Mouse (Mus musculus) thymus, adult 2 months (tissue): ENCODE measurements around the gene Rsph14.

ENCODE experiments used
- CTCF ChIP-seq: fragments of 200-500 bp; IDR thresholded peaks from 2 replicates; pipeline ENCODE4 v1.5.1; 2012; ENCODE audit warnings: mild to moderate bottlenecking, control low read depth, low read length, moderate library complexity, borderline replicate concordance; ENCODE audit not compliant: control insufficient read depth, poor library complexity, insufficient read depth; ENCODE audit errors: extremely low read depth
- POLR2A ChIP-seq: fragments of 200-500 bp; IDR thresholded peaks from 2 replicates; pipeline ENCODE4 v1.6.1; 2012; ENCODE audit warnings: mild to moderate bottlenecking, low read length, control low read depth, moderate library complexity; ENCODE audit not compliant: control insufficient read depth, poor library complexity, insufficient read depth; ENCODE audit errors: extremely low read depth

DNA sequence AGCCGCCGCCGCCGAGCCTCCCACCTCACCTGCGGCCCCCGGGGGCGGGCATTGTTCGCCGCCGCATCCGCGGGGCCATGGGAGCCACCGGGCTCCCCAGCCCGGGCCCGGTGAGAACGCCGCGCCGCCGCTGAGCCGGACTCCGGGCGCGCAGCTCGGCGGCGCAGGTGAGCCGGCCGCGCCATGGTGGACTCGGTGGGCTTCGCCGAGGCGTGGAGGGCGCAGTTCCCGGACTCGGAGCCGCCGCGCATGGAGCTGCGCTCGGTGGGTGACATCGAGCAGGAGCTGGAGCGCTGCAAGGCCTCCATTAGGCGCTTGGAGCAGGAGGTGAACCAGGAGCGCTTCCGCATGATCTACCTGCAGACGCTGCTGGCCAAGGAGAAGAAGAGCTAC, 28.5 kb upstream of the Rsph14 start:
- TF ChIP-seq POLR2A (no peak), CTCF (no peak)
